Mouse (Mus musculus) olfactory bulb, adult 2 months (tissue): ENCODE data around the gene Dock2.

Experiments used
- CTCF ChIP-seq: fragments of 200-500 bp; IDR thresholded peaks from 2 replicates; pipeline ENCODE4 v1.5.1; 2012; ENCODE audit warnings: low read depth, mild to moderate bottlenecking, low read length, moderate library complexity; ENCODE audit not compliant: insufficient read depth
- POLR2A ChIP-seq: fragments of 200-500 bp; IDR thresholded peaks from 2 replicates; pipeline ENCODE4 v1.6.1; 2012; ENCODE audit warnings: mild to moderate bottlenecking, low read depth, low read length, moderate library complexity; ENCODE audit not compliant: insufficient read depth

DNA sequence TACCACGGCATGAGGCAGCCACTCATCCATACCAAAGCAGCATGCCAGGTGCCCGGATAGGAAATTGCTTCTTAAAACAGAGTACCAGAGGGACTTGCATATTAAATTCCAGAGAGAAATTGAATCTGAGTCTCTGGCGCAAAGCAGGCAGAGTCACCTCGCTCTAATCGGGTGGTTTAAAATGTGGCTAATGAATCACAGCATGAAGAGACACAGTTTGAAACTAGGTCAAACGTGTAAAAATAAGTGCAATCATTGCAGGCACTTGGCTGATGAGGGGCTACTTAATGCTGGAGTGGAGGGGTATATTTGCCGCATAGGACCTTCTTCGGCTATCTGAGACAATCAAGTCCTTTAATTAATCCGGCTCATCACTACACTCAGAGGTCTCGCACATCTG lies 467.5 kb downstream of the Dock2 start:
- TF ChIP-seq CTCF (no peak), POLR2A (no peak)
